Mouse (Mus musculus): Measurements from ENCODE around the gene Gm3755. TPM values are rescaled to one million over a fixed set of nuclear protein-coding genes. Genes with fewer than 3 reads are reported as not detected.
"Not testable (repeated sequence)": the region's sequence is repeated elsewhere in the genome, so short reads cannot be mapped to it uniquely, and the experiment has no call there.

Gene Gm3755
- polyA plus RNA-seq (2015; fragmentation: Nextera tagmentation; extraction: Ambion mirVana) = not detected in 2 replicates

DNA sequence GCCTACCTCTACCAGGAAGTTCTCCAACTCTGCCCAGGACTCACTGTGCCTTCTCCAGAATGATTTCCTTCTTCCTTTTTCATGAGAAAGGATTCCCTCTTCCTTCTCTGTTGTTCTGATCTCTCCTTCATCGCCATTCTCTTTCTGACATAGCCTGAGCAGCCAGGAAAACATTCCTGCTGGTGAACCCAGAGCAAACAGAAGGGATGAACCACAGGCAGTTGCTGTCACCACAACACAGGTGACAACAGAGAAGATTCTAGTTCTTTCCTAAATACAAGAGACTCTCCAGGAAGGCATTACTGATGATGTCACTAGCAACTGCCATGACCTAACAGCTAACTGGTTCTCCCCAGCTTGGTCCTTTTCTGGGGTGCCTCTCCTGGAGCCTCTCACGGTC is at the start of gene Gm3755:
Gene Gm3755 (minus strand): TSS at position 101 of the 400 bp plus-strand sequence.
- not testable (repeated sequence) for H3K9me3 ChIP-seq; H3K4me2 ChIP-seq; ATAC-seq (ENCODE audit: insufficient number of reproducible peaks, insufficient read depth, low FRiP score, low TSS enrichment, low read depth); H3K9ac ChIP-seq; H3K27me3 ChIP-seq; H3K27ac ChIP-seq; H3K36me3 ChIP-seq; H3K4me3 ChIP-seq; H3K4me1 ChIP-seq
- no CpG with 5 or more reads among the region's 2 CpGs for WGBS

- H3K36me3 ChIP-seq; H3K9me3 ChIP-seq; H3K9ac ChIP-seq; H3K27ac ChIP-seq; H3K27me3 ChIP-seq; H3K4me1 ChIP-seq; ATAC-seq (ENCODE audit: insufficient number of reproducible peaks, insufficient read depth, low FRiP score, low TSS enrichment, low read depth): not testable (repeated sequence)
- WGBS = under 1% methylated on average over 18 of the region's 18 CpGs
- peak overlapping the region; percentile 61 for H3K4me2 ChIP-seq
- H3K4me3 ChIP-seq = peak overlapping the region; percentile 39
These were observed 38.0 kb upstream of the Gm3755 start for GRCm38 (mm10) chr14:7488731-7489130.

- H3K9ac ChIP-seq; H3K36me3 ChIP-seq; H3K27ac ChIP-seq; H3K4me2 ChIP-seq; H3K27me3 ChIP-seq; H3K4me1 ChIP-seq; H3K4me3 ChIP-seq; H3K9me3 ChIP-seq; ATAC-seq (ENCODE audit: insufficient number of reproducible peaks, insufficient read depth, low FRiP score, low TSS enrichment, low read depth): not testable (repeated sequence)
- 70% methylated on average over 1 of the region's 3 CpGs for WGBS
These were observed 32.9 kb upstream of the Gm3755 start, which contains the start of gene Gm3752 for GRCm38 (mm10) chr14:7483662-7484061. Gene Gm3752 (minus strand): TSS chr14:7483762.

DNA sequence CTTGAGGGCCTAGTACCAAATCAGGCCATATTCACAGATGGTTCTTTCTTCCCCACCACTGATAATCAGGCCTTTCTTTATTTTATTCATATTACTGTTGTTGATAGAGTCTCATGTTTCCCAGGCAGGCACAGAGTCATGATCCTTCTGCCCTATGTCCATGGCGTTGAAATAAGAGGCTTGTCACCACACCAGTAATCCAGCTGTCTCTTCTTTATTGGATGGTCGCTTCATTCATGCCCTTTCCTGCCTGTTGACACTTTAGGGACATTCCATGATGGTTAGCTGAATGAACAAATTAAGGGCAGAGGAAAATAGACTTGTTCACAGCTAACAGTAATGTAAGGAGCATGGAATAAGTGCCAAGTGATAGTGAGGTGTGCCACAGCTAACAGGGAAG is 28.2 kb downstream of the Gm3755 start:
- H3K4me3 ChIP-seq; H3K4me2 ChIP-seq; H3K27me3 ChIP-seq; ATAC-seq (ENCODE audit: insufficient number of reproducible peaks, insufficient read depth, low FRiP score, low TSS enrichment, low read depth); H3K4me1 ChIP-seq; H3K27ac ChIP-seq; H3K36me3 ChIP-seq; H3K9ac ChIP-seq; H3K9me3 ChIP-seq: not testable (repeated sequence)
- 69% methylated on average over 2 of the region's 2 CpGs for WGBS

Other genes starting within 250 kb of the Gm3755 start
- not detected in 2 replicates for gene Gm3727, start 186.2 kb downstream of the Gm3755 start, polyA plus RNA-seq (2015; fragmentation: Nextera tagmentation; extraction: Ambion mirVana)
- gene Gm3739, start 135.9 kb downstream of the Gm3755 start, polyA plus RNA-seq (2015; fragmentation: Nextera tagmentation; extraction: Ambion mirVana) = 0.54 and 1.3 TPM in 2 replicates
- gene Gm5797, start 118.5 kb downstream of the Gm3755 start, polyA plus RNA-seq (2015; fragmentation: Nextera tagmentation; extraction: Ambion mirVana) = not detected in 2 replicates
- not detected in 2 replicates for gene Gm8374, start 85.8 kb downstream of the Gm3755 start, polyA plus RNA-seq (2015; fragmentation: Nextera tagmentation; extraction: Ambion mirVana)
- 0.94 and 1.1 TPM in 2 replicates for gene Gm3752, start 32.8 kb upstream of the Gm3755 start, polyA plus RNA-seq (2015; fragmentation: Nextera tagmentation; extraction: Ambion mirVana)
- gene Gm3558, start 117.6 kb upstream of the Gm3755 start, polyA plus RNA-seq (2015; fragmentation: Nextera tagmentation; extraction: Ambion mirVana) = 0.56 and 0.65 TPM in 2 replicates
- not detected in 2 replicates for gene Gm10338, start 144.7 kb upstream of the Gm3755 start, polyA plus RNA-seq (2015; fragmentation: Nextera tagmentation; extraction: Ambion mirVana)
- not detected in 2 replicates for gene Gm10128, start 193.1 kb upstream of the Gm3755 start, polyA plus RNA-seq (2015; fragmentation: Nextera tagmentation; extraction: Ambion mirVana)

Data from embryonic facial prominence, embryonic 13.5 days (tissue).